Comparison of ENCODE assay signal across 26 mouse cellular contexts in genomic region chr14:105583497-105583896, GRCm38 (mm10).
"Had no signal": no experiment of that assay in that cellular context is flagged by ENCODE, and none has a peak within 500 bp of the region (broad histone marks: within the 10 kb centered on the region; RNA-seq: fewer than 3 reads in every experiment).

No protein-coding gene starts in this region.

- H3K9ac ChIP-seq: heart, embryonic 12.5 days; hindbrain, embryonic 13.5 days; hindbrain, embryonic 15.5 days; kidney, embryonic 15.5 days; limb, embryonic 13.5 days; limb, embryonic 15.5 days; liver, embryonic 12.5 days; liver, embryonic 14.5 days had no signal

- H3K36me3 ChIP-seq: heart, embryonic 10.5 days; heart, embryonic 12.5 days; hindbrain, embryonic 13.5 days; hindbrain, embryonic 15.5 days; kidney, embryonic 15.5 days; limb, embryonic 13.5 days; limb, embryonic 15.5 days; liver, embryonic 12.5 days had no signal

- H3K27ac ChIP-seq: gastrocnemius, adult 2 months; heart, embryonic 10.5 days; hindbrain, embryonic 13.5 days; hindbrain, embryonic 15.5 days; hindbrain, postnatal 0 days; kidney, embryonic 15.5 days; kidney, postnatal 0 days; left cerebral cortex, adult 2 months; limb, embryonic 13.5 days; limb, embryonic 15.5 days; liver, embryonic 12.5 days; liver, embryonic 14.5 days had no signal

- ATAC-seq: hindbrain, postnatal 0 days; intestine, embryonic 16.5 days; liver, embryonic 12.5 days had no signal

- H3K27me3 ChIP-seq: heart, embryonic 12.5 days; hindbrain, embryonic 13.5 days; hindbrain, embryonic 15.5 days; kidney, embryonic 15.5 days; limb, embryonic 13.5 days; limb, embryonic 15.5 days; liver, embryonic 12.5 days had no signal

- H3K9me3 ChIP-seq: heart, embryonic 10.5 days; heart, embryonic 12.5 days; hindbrain, embryonic 13.5 days; hindbrain, embryonic 15.5 days; kidney, embryonic 15.5 days; limb, embryonic 13.5 days; limb, embryonic 15.5 days; liver, embryonic 12.5 days had no signal

- DNase-seq: gastrocnemius, adult 2 months; gastrocnemius, postnatal 10 days; gastrocnemius, postnatal 25 days; heart, adult 18-20 months; heart, postnatal 10 days; heart, postnatal 4 days; kidney, adult 11 months; kidney, adult 2 months; kidney, adult 9 months; kidney, postnatal 14 days; kidney, postnatal 36 days; layer of hippocampus, adult 9-11 months; lung, adult 18-20 months had no signal

- H3K4me2 ChIP-seq: heart, embryonic 12.5 days; hindbrain, embryonic 13.5 days; hindbrain, embryonic 15.5 days; kidney, embryonic 15.5 days; limb, embryonic 13.5 days; limb, embryonic 15.5 days; liver, embryonic 12.5 days had no signal

- H3K4me3 ChIP-seq: gastrocnemius, adult 2 months; heart, embryonic 10.5 days; heart, embryonic 12.5 days; hindbrain, embryonic 13.5 days; hindbrain, embryonic 15.5 days; kidney, embryonic 15.5 days; left cerebral cortex, adult 2 months; limb, embryonic 13.5 days; limb, embryonic 15.5 days; liver, embryonic 12.5 days had no signal

- H3K4me1 ChIP-seq: heart, embryonic 10.5 days; heart, embryonic 12.5 days; kidney, embryonic 15.5 days; liver, embryonic 12.5 days had no signal
